Mouse (Mus musculus) kidney, postnatal 0 days (tissue): ENCODE results near the gene Actl10. TPM values are rescaled to one million over a fixed set of nuclear protein-coding genes. Genes with fewer than 3 reads are reported as not detected.

Experiments used
- ATAC-seq: fragments of 200-750 bp; cut with Nextera tagmentation; replicated peaks from 2 replicates; pipeline ENCODE4 v1.8.0; 2017; ENCODE audit warnings: low read depth, moderate number of reproducible peaks, moderate TSS enrichment, moderate library complexity; ENCODE audit not compliant: low FRiP score
- DNase-seq: peaks from one replicate; pipeline ENCODE4 v3.0.0-alpha.2; 2016; ENCODE audit warnings: low spot score
- H3K27ac ChIP-seq: fragments of 300-500 bp; sonication (generic); 2 replicates; pipeline ENCODE4 v1.5.1; 2014; ENCODE audit warnings: mild to moderate bottlenecking
- H3K27me3 ChIP-seq: fragments of 300-500 bp; sonication (generic); 2 replicates; pipeline ENCODE4 v1.6.1; 2014; ENCODE audit warnings: low read length, mixed read lengths; ENCODE audit not compliant: insufficient read depth
- H3K36me3 ChIP-seq: fragments of 300-500 bp; sonication (generic); 2 replicates; pipeline ENCODE4 v1.6.1; 2014; ENCODE audit warnings: low read length, mixed read lengths; ENCODE audit not compliant: insufficient read depth
- H3K4me1 ChIP-seq: fragments of 300-500 bp; sonication (generic); replicated peaks from 2 replicates; pipeline ENCODE4 v1.6.1; 2014; ENCODE audit warnings: antibody characterized with exemption, low read length, mixed read lengths; ENCODE audit not compliant: insufficient read depth
- H3K4me2 ChIP-seq: fragments of 300-500 bp; sonication (generic); 2 replicates; pipeline ENCODE4 v1.6.1; 2014; ENCODE audit warnings: mild to moderate bottlenecking, low read length, moderate library complexity, mixed read lengths
- H3K4me3 ChIP-seq: fragments of 300-500 bp; sonication (generic); replicated peaks from 2 replicates; pipeline ENCODE4 v1.5.1; 2014; ENCODE audit warnings: low read depth, low read length
- H3K9ac ChIP-seq: fragments of 300-500 bp; sonication (generic); 2 replicates; pipeline ENCODE4 v1.6.1; 2014; ENCODE audit warnings: low read depth, low read length
- H3K9me3 ChIP-seq: fragments of 300-500 bp; sonication (generic); replicated peaks from 2 replicates; pipeline ENCODE4 v1.6.1; 2016; ENCODE audit warnings: low read length, inconsistent platforms, mixed read lengths
- CTCF ChIP-seq: IDR thresholded peaks from 2 replicates; pipeline ENCODE4 v1.5.1; 2016; ENCODE audit warnings: antibody characterized with exemption, low read depth, mild to moderate bottlenecking, moderate library complexity
- WGBS: fragments of 180-500 bp; shearing (Covaris S2); extraction: QIAGEN DNeasy Blood & Tissue Kit; methylation state at CpG from one replicate; pipeline ENCODE4 v1.1.7; 2014; 5-methylcytosine and 5-hydroxymethylcytosine counted together
- polyA plus RNA-seq: library from polyadenylated mRNA; unstranded; fragments of >200 nt; fragmentation: Nextera tagmentation; extraction: Ambion mirVana; gene quantifications from 2 replicates; pipeline ENCODE4 v1.2.1, GENCODE M21; 2015

Actl10 gene
- polyA plus RNA-seq, 1 experiment from 2014 or later: not detected

DNA sequence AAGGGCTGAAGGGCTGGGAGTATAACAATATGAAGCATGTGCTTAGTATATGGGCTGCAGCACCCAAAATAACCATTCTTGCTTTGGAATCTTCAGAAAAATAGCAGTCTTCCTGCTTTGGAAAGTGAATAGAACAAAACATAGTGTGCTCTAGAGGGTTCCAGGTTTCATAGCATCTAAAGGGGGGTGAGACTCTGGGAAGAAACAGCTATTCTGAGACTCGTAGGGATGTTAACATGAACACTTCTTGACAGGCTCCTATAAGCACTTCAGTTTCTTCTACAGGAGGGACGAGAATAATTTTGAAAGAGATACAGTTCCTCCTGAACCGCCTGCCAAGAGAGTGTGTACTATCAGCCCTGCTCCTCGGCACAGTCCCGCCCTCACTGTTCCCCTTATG lies 34.2 kb upstream of the Actl10 start:
- Histone ChIP-seq H3K36me3 (peaks cover 7% of the 10 kb centered on the region; the same call in 1 of the 2 replicates), H3K27me3 (no peaks in the 10 kb centered on the region), H3K27ac (no peak overlapping the region), H3K4me3 (no peak overlapping the region), H3K9me3 (no peaks in the 10 kb centered on the region), H3K4me1 (no peaks in the 10 kb centered on the region), H3K4me2 (no peak overlapping the region), H3K9ac (no peak overlapping the region)
- WGBS: 95% methylated on average over 5 of the region's 5 CpGs
- ATAC-seq (no peak), DNase-seq (no peak)
- TF ChIP-seq CTCF: no peak

DNA sequence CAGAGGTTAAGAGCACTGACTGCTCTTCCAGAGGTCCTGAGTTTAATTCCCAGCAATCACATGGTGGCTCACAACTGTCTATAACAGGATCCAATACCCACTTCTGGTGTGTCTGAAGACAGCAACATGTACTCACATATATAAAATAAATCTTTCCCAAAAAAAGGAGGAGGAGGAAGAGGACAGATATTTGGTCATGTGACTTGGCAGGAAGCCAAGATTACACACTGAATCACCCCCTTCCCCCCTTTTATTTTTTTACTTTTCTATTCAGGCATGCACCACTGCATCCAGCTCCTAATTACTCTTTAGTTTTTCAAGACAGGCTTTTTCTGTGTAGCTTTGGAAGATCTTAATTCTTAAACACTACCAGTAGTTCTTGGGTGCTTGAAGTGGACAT lies 30.1 kb upstream of the Actl10 start:
- Histone ChIP-seq H3K27ac (no peak overlapping the region), H3K27me3 (no peaks in the 10 kb centered on the region), H3K9ac (no peak overlapping the region), H3K4me1 (no peaks in the 10 kb centered on the region), H3K9me3 (no peaks in the 10 kb centered on the region), H3K4me3 (no peak overlapping the region), H3K36me3 (peaks cover 23% of the 10 kb centered on the region; the same call in 1 of the 2 replicates), H3K4me2 (no peak overlapping the region)
- DNase-seq: no peak
- TF ChIP-seq CTCF: no peak
- ATAC-seq: no peak

DNA sequence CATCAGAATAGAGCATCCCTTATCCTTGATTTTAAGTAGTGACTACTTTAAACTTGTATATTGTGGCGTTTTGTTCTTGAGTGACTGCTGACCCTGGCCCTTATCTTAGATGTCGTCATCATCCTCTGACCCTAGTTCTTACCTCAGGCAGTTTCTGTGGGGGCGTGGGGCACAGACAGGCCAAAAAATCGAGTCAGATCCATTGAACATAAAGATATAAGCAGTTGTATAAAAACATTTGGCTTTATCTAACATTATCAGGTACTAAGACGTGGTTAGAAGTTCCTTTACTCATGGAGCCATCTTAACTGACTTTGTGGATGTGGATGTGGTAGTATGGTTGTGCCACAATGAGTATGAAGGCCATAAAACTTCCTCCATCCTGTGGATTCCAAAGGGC lies 29.2 kb upstream of the Actl10 start:
- no peak overlapping the region for H3K27ac ChIP-seq
- peaks cover 25% of the 10 kb centered on the region; the same call in 1 of the 2 replicates for H3K36me3 ChIP-seq
- H3K4me2 ChIP-seq: no peak overlapping the region
- no peak for DNase-seq
- H3K4me1 ChIP-seq: no peaks in the 10 kb centered on the region
- ATAC-seq: no peak
- H3K9me3 ChIP-seq: no peaks in the 10 kb centered on the region
- H3K4me3 ChIP-seq: no peak overlapping the region
- no peaks in the 10 kb centered on the region for H3K27me3 ChIP-seq
- TF ChIP-seq CTCF: no peak
- H3K9ac ChIP-seq: no peak overlapping the region
- WGBS: 93% methylated on average over 5 of the region's 5 CpGs

DNA sequence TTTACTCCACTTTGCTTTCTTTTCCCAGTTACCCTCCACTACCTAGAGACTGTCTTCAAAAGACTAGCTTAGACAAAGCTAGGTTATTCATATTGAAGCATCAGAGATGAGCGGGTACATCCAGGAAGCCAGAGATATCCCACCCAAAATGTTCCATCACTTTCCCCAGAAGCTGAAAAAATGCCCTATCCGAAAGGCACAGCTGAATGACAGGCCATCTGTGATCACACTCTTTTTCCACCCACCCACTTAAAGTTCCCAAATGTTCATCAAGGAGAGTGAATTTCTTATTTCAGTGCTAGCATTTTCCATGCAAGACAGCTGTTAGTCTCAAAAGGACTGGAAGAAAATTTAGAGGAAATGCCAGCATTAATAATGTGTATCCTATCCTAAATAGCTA lies 26.3 kb upstream of the Actl10 start:
- ATAC-seq (no peak), DNase-seq (no peak)
- Histone ChIP-seq H3K27ac (no peak overlapping the region), H3K4me3 (no peak overlapping the region), H3K4me2 (no peak overlapping the region), H3K9ac (no peak overlapping the region), H3K9me3 (no peaks in the 10 kb centered on the region), H3K27me3 (no peaks in the 10 kb centered on the region), H3K36me3 (peaks cover 26% of the 10 kb centered on the region; the same call in 1 of the 2 replicates), H3K4me1 (no peaks in the 10 kb centered on the region)
- 91% methylated on average over 2 of the region's 2 CpGs for WGBS
- TF ChIP-seq CTCF: no peak

DNA sequence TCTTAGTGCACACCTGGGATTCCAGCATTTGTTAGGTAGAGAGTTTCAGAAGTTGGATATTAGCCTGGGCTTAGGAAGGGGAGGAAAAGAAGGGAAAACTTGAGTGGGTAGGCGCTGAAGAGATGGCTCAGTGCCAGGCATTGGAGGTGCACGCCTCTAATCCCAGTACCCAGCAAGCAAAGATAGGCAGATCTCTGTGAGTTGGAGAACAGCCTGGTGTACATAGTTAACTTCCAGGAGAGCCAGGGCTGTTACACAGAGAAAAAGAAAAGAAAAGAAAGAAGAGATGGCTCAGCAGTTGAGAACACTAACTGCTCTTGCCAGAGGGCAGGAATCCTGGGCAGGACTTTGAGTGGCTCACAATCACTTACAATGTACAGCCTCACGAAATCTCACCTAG lies 25.0 kb upstream of the Actl10 start:
- Histone ChIP-seq H3K9ac (no peak overlapping the region), H3K27me3 (no peaks in the 10 kb centered on the region), H3K4me2 (no peak overlapping the region), H3K9me3 (no peaks in the 10 kb centered on the region), H3K36me3 (peaks cover 31% of the 10 kb centered on the region), H3K4me1 (no peaks in the 10 kb centered on the region), H3K4me3 (no peak overlapping the region), H3K27ac (no peak overlapping the region)
- DNase-seq: no peak
- WGBS: 86% methylated on average over 3 of the region's 3 CpGs
- TF ChIP-seq CTCF: no peak
- ATAC-seq: no peak

DNA sequence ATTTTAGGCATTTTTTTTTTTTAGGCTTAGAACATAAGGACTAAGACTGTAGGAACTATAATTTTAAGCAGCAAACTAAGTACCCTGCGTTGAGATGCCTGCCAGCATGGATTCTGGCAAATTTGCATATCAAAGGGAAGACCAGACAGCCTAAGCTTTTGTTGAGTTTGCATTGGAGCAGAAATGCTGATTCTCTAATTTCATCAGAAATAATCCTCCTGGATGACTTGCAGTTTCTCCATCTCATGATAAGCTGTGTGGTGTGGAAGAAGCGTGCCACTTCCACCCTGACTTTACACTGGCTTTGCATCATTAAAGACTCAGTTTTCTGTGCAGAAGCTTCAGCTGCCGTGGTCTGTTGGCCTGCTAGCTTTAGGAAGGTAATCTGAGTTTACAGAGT lies 18.7 kb upstream of the Actl10 start:
- WGBS: 67% methylated on average over 3 of the region's 3 CpGs
- Histone ChIP-seq H3K9ac (no peak overlapping the region), H3K27me3 (no peaks in the 10 kb centered on the region), H3K9me3 (no peaks in the 10 kb centered on the region), H3K4me1 (no peaks in the 10 kb centered on the region), H3K36me3 (peaks cover 42% of the 10 kb centered on the region), H3K27ac (no peak overlapping the region), H3K4me3 (no peak overlapping the region), H3K4me2 (no peak overlapping the region)
- no peak for TF ChIP-seq CTCF
- no peak for ATAC-seq
- no peak for DNase-seq

DNA sequence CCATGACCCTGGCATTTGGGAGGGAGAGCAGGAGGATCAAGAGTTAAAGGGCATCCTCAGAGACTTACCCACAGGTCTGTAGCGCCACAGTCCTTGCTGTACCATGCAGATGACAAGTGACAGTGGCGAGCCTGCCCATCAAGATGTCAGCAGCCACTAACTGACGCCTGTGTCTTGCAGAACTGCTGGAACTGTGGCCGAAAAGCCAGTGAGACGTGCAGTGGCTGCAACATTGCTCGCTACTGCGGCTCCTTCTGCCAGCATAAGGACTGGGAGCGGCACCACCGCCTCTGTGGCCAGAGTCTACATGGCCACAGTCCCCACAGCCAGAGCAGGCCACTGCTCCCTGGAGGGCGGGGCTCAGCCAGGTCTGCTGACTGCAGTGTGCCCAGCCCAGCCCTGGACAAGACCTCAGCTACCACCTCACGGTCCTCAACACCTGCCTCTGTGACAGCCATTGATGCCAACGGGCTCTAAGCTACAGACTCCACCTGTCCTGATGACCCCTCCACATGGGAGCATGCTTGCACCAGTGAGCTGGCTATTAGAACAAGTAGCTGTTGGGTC lies 16.8 kb upstream of the Actl10 start:
- no peak for TF ChIP-seq CTCF

More for the DNA sequence above, 16.8 kb upstream of the Actl10 start:
- Histone ChIP-seq H3K36me3 (peaks cover 42% of the 10 kb centered on the region), H3K4me1 (no peaks in the 10 kb centered on the region), H3K9ac (no peak overlapping the region), H3K27me3 (no peaks in the 10 kb centered on the region), H3K9me3 (no peaks in the 10 kb centered on the region), H3K27ac (no peak overlapping the region), H3K4me2 (no peak overlapping the region), H3K4me3 (no peak overlapping the region)
- DNase-seq: no peak
- ATAC-seq: no peak; the same call in 1 of the 2 replicates
- 92% methylated on average over 11 of the region's 12 CpGs for WGBS
